Mouse (Mus musculus): ENCODE measurements at regions not wholly inside any gene's neighbourhood (a gene's known extent, or its start where the extent isn't known, plus 50 kb on each side); places are given as distances from the start of the nearest gene placed in this dataset.
A peak's percentile ranks its signal among the peaks of the same experiment; 100 is the strongest.

- DNase-seq (ENCODE audit: low spot score): no peak
These were observed 367.7 kb upstream of the Adgrl2 start for GRCm38 (mm10) chr3:149357903-149358569.

GRCm38 (mm10) chr3:149357121-149357520 is 366.8 kb upstream of the Adgrl2 start:
- DNase-seq (ENCODE audit: low spot score): no peak

DNA sequence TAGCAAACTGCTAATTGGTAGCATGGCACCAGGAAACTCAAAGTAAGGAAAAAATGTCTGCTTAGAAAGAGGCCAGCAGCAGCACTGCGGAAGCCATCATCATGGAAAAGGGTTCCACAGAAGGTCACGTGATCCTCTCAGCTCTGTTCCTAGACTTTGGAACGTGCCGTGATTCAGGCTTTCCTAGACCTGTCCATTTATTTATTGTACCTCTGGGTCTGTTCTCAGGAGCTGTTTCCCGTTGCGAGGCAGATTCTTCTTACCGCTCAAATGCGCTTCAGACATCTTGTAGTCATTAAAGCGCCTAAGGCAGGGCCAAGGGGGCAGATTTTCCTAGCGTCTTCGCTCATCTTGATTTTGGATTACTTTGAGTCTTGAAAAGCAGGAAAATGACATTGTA is 365.0 kb upstream of the Adgrl2 start:
- DNase-seq (ENCODE audit: low spot score): no peak

GRCm38 (mm10) chr3:149353958-149354357 is 363.6 kb upstream of the Adgrl2 start:
- no peak for DNase-seq (ENCODE audit: low spot score)

GRCm38 (mm10) chr3:149352546-149352945 is 362.2 kb upstream of the Adgrl2 start:
- DNase-seq (ENCODE audit: low spot score): no peak

- DNase-seq (ENCODE audit: low spot score): no peak
These were observed 359.4 kb upstream of the Adgrl2 start for GRCm38 (mm10) chr3:149349731-149350130.

- DNase-seq (ENCODE audit: low spot score): no peak
These were observed 358.9 kb upstream of the Adgrl2 start for GRCm38 (mm10) chr3:149349211-149349697.

DNA sequence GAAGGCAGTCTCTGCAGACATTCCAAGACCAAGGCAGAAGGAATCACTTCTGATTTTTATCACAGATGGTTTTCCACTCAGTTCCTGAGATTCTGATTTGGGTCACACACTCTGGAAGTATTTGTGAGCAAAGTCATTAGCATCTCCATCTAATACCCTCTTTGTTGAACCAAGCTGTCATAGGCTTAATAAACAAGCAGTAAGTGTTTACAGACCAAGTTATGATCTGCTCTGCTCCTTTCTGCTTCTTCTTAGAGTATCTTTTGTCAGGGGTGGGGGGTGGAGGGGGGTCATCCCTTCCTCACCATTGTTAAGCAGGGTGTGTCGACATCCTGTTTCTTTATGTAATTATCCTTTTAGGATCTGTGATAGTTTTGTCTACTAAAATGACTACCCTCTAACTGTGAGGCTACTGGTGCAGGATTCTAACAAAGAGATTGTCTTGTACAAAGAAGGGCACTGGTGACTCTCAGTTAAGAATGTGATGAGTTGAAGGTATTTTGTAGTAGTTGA is 358.2 kb upstream of the Adgrl2 start:
- DNase-seq (ENCODE audit: low spot score): no peak

DNA sequence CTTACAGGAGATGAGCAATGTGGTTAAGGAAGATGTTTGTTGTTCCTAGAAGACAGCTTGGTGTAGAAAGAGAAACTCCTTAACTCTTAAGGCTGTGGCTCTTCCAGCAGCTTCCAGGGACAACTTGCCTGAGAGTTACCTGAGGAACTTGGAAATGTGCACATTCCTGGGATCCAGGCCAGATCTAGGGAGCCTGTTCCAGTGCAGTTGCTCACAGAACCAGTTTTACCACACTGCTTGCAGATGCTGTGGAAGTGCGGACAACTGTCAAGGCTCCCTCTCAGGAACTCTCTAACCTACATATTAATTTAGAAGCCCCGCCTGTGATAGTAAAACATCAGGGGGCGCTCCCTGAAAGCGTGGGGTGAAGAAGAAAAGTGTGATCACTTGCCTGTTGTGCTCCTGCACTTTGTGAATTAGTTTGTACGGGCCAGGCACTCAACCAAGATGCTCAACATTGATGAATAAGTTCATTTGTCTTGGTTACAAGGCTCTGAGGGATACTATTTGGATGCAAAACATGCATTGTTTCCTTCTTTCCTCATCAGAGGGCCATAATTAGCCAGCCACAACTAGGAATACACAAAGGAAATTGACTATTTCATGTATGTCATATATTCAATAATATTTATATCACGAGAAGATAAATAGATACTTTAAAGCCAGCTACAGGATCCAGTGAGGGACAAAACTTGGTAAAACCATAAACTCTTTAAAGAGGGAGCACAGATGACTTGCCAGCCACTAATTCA is 357.1 kb upstream of the Adgrl2 start:
- DNase-seq (ENCODE audit: low spot score): no peak

DNA sequence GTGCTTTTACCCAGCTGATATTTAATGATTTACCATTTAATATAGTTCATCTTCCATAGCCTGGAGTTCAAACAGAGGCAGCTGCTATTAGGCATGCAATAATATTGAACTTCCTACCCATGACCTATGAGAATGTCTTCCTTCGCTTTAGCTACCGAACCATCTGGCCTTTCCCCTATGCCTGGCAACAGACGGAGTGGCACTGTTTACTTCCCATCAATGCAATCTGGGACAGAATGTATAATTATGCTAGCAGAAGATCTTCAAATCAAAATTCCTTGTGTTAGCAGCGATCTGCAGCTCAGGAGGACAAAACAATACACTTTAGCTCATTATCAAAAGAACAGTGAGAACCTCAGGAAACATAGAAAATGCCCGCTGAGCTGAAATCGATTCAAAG is 352.2 kb upstream of the Adgrl2 start:
- DNase-seq (ENCODE audit: low spot score): peak; percentile 5

GRCm38 (mm10) chr3:149339374-149339753 is 349.0 kb upstream of the Adgrl2 start:
- DNase-seq (ENCODE audit: low spot score): no peak

GRCm38 (mm10) chr3:149338684-149339373 is 348.5 kb upstream of the Adgrl2 start:
- DNase-seq (ENCODE audit: low spot score): no peak

DNA sequence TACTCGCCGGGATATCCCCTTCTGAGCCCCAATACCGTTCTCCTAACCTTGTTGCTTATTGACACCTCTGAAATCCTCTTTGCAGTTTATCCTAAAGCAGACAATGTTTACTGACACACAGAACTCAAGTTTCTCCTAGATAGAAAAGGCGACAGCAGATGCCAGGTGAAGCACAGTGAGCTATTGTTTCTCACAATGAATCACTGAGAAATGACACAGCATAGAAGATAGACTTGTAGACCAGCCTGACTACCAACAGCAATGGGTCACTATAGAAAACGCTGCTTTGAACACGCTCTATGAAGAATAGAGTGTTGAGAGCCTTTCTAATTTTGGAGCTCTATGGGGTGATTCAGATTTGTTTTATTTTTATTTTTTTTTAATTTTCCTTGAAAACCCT is 344.9 kb upstream of the Adgrl2 start:
- DNase-seq (ENCODE audit: low spot score): no peak

GRCm38 (mm10) chr3:149333607-149334006 is 343.3 kb upstream of the Adgrl2 start:
- DNase-seq (ENCODE audit: low spot score): no peak

GRCm38 (mm10) chr3:149333131-149333530 is 342.8 kb upstream of the Adgrl2 start:
- no peak for DNase-seq (ENCODE audit: low spot score)

DNA sequence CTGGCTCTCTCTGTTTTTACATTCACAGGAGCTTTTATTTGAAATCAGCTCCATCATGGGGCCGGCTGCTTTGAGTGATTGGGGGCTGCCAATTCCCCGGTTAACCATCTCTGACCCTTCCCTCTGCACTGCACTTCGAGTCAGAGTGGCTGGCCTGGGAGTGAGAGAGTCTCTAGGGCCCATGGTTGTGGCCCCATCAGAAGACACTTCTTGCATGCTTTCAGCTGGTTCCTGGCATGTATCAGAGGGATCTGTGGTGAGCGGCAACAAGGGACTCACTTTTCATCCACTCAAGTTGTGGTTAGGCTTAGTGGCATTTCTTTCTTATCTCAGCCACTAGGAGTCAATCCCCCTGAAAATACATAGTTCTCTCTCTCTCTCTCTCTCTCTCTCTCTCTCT is 341.8 kb upstream of the Adgrl2 start:
- DNase-seq (ENCODE audit: low spot score): no peak

GRCm38 (mm10) chr3:149331251-149331960 is 341.1 kb upstream of the Adgrl2 start:
- no peak for DNase-seq (ENCODE audit: low spot score)

- DNase-seq (ENCODE audit: low spot score): no peak
These were observed 340.4 kb upstream of the Adgrl2 start for GRCm38 (mm10) chr3:149330716-149331115.

- DNase-seq (ENCODE audit: low spot score): no peak
These were observed 339.7 kb upstream of the Adgrl2 start for GRCm38 (mm10) chr3:149330041-149330440.

GRCm38 (mm10) chr3:149329615-149330014 is 339.3 kb upstream of the Adgrl2 start:
- no peak for DNase-seq (ENCODE audit: low spot score)

DNA sequence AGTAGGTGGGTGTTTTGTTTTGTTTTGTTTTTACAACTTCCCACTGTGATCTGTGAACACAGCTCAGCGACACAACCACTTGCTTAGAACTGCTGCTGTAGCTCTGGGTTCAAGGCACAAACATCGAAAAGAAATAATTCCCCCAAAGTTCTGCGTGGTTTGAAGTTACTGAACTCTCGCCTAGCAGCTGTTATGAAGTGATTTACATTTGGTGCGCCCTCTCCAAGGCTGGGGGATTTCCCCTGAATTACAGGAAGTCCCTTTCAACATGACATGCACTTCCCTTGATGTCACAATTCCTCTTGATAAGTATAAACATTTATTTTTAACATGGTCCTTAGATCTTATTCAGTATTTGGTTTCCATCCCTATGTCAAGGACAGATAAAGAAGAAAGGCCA is 336.3 kb upstream of the Adgrl2 start:
- DNase-seq (ENCODE audit: low spot score): no peak

DNA sequence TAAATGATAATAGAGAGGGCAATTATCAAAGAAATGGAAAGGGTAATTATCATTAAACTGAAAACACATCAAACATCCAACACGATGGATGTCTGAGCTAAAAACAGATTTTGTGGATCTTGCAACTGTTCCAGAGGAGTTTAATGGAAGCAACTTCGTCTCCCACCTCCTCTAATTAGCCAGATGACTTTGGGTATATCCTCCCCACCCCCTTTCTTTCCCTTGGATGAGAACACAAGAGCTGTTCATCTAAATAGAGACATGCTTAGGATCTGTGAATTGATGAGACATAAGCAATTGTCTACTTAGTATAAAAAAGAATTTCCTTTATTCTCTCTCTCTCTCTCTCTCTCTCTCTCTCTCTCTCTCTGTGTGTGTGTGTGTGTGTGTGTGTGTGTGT is 333.7 kb upstream of the Adgrl2 start:
- no peak for DNase-seq (ENCODE audit: low spot score)
